Mouse (Mus musculus): ENCODE measurements around the gene Rragc. TPM values are rescaled to one million over a fixed set of nuclear protein-coding genes. Genes with fewer than 3 reads are reported as not detected.

The Rragc gene
- total and polyA plus RNA-seq, 3 experiments: 29.6 to 40.6 (median 39.4) TPM

DNA sequence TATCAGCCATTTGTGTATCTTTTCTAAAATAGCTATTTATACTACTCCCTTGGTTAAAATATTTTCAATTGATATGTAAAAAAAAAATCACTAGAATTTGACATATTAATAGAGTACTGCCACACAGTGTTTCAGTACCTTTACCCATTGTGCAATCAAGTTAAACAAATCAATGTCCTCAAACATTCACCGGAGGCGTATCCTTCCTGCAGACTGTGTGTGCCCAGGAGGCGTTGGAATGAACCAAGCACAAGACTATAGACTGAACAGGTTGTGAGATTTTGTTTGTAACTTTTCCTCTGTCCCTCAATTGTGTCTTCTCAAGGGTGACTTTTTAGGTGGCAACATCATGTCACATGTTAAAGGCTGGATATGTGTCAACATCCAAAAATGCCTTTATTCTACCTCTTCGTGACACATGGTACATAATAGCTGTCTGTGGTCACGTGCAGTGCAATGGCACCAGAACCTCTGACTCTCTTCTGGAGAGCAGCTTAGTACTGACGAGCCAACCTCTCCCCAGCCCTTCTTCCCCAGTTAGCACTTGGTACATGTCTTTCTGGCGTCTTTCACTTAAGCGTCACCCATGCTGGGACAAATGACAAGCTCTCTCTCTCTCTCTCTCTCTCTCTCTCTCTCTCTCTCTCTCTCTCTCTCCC lies 51.5 kb downstream of the Rragc start:
- no peaks in the 10 kb centered on the region for H3K27me3 ChIP-seq (ENCODE audit: control insufficient read depth, insufficient read depth, low read length)
- H3K9ac ChIP-seq (ENCODE audit: low read depth, low read length): no peak overlapping the region
- no peaks in the 10 kb centered on the region for H3K79me2 ChIP-seq (replicated peaks; ENCODE audit: control insufficient read depth, insufficient read depth, low read length)
- intact Hi-C loops (cut with DNase I): no loop called here
- no peak overlapping the region for H3K4me3 ChIP-seq
- 79% methylated on average over 8 of the region's 8 CpGs for WGBS
- H3K36me3 ChIP-seq (ENCODE audit: control insufficient read depth, insufficient read depth, low read length): no peaks in the 10 kb centered on the region
- H3K4me1 ChIP-seq (ENCODE audit: control insufficient read depth, insufficient read depth, low read length): no peaks in the 10 kb centered on the region
- TF ChIP-seq POLR2A (IDR thresholded peaks at IDR 0.05; ENCODE audit: insufficient read depth, low read depth, low read length) (no peak), CTCF (IDR thresholded peaks at IDR 0.05) (no peak), EP300 (IDR thresholded peaks at IDR 0.05; ENCODE audit: insufficient read depth, low read depth, low read length) (no peak)
- no peak for DNase-seq
- H3K27ac ChIP-seq: no peak overlapping the region

DNA sequence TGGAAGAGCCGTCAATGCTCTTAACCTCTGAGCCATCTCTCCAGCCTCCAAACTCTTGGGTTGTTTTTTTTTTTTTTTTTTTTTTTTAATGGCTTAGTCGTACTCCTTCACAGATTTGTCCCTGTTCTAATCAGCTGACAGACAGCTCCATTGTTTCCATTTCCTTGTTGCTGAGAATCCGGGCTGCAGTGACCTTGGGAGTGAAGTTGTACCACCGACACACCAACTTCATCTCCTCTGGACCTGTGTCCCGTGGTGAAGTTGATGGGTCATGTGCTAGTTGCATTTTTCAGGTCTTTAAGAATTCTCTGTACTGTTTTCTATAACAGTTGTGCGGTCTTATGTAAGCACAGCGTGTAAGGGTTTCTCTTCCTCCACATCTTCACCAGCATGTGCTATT lies 52.2 kb downstream of the Rragc start:
- intact Hi-C loops (cut with DNase I): no loop called here
- Histone ChIP-seq H3K4me1 (ENCODE audit: control insufficient read depth, insufficient read depth, low read length) (no peaks in the 10 kb centered on the region), H3K27ac (no peak overlapping the region), H3K79me2 (replicated peaks; ENCODE audit: control insufficient read depth, insufficient read depth, low read length) (no peaks in the 10 kb centered on the region), H3K36me3 (ENCODE audit: control insufficient read depth, insufficient read depth, low read length) (no peaks in the 10 kb centered on the region), H3K27me3 (ENCODE audit: control insufficient read depth, insufficient read depth, low read length) (no peaks in the 10 kb centered on the region), H3K9ac (ENCODE audit: low read depth, low read length) (no peak overlapping the region), H3K4me3 (no peak overlapping the region)
- WGBS: 41% methylated on average over 7 of the region's 7 CpGs
- TF ChIP-seq POLR2A (IDR thresholded peaks at IDR 0.05; ENCODE audit: insufficient read depth, low read depth, low read length) (no peak), CTCF (IDR thresholded peaks at IDR 0.05) (no peak), EP300 (IDR thresholded peaks at IDR 0.05; ENCODE audit: insufficient read depth, low read depth, low read length) (no peak)
- DNase-seq: no peak

DNA sequence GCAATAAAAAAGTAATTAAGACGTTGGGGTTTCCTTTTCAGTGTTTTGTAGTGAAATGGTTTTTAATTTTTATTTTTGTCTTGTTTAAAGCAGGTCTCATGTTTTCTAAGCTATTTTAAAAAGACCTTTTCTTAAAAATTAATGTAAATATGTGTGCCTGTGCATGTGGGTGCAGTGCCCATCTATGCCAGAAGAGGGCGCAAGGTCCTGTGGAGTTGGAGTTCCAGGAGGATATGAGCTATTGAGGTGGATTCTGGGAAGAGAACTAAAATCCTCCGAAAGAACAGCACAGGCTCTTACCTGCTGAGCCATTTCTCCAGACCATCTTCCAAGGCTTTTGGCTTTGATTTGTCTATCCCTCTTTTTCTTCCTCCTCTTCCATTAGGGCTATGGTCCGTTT lies 53.8 kb downstream of the Rragc start:
- Histone ChIP-seq H3K27ac (no peak overlapping the region), H3K4me1 (ENCODE audit: control insufficient read depth, insufficient read depth, low read length) (no peaks in the 10 kb centered on the region), H3K4me3 (no peak overlapping the region), H3K9ac (ENCODE audit: low read depth, low read length) (no peak overlapping the region), H3K27me3 (ENCODE audit: control insufficient read depth, insufficient read depth, low read length) (no peaks in the 10 kb centered on the region), H3K36me3 (ENCODE audit: control insufficient read depth, insufficient read depth, low read length) (no peaks in the 10 kb centered on the region), H3K79me2 (replicated peaks; ENCODE audit: control insufficient read depth, insufficient read depth, low read length) (no peaks in the 10 kb centered on the region)
- no peak for DNase-seq
- intact Hi-C loops (cut with DNase I): no loop called here
- TF ChIP-seq EP300 (IDR thresholded peaks at IDR 0.05; ENCODE audit: insufficient read depth, low read depth, low read length) (no peak), CTCF (IDR thresholded peaks at IDR 0.05) (peak; percentile 37), POLR2A (IDR thresholded peaks at IDR 0.05; ENCODE audit: insufficient read depth, low read depth, low read length) (no peak)
- WGBS: 75% methylated on average over 4 of the region's 4 CpGs

DNA sequence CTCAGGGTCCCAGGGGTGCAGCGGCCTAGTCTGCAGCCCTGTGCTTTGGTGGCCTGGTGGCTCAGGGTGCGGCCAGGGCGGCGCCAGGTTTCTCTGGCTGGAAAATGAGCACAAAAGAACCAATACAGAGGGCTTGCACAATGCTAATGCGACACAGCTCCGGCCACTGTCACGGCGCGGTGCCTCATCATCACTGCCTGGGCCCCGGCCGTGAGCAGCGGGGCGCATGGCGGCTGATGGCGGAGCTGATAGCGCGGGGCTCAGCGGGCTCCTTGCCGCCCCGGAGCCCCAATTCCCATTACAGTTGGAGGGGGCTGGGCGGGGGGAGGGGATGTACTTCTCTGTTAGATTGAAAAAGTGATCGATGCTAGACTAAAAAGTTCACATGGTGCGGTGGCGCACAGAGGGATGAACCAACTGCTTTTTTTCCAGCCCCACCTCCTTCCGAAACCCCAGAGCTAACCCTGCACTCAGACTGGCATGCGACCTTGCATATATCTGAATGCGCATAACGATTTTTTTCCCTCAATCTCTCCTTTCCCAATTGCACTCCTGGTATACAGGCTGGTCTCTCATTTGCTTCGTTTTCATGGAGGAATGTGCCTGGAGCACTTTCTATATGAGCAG lies 55.3 kb downstream of the Rragc start:
- no peaks in the 10 kb centered on the region for H3K79me2 ChIP-seq (replicated peaks; ENCODE audit: control insufficient read depth, insufficient read depth, low read length)
- H3K36me3 ChIP-seq (ENCODE audit: control insufficient read depth, insufficient read depth, low read length): no peaks in the 10 kb centered on the region
- 16% methylated on average over 29 of the region's 29 CpGs for WGBS
- H3K4me3 ChIP-seq: no peak overlapping the region
- no peak for TF ChIP-seq EP300 (IDR thresholded peaks at IDR 0.05; ENCODE audit: insufficient read depth, low read depth, low read length)
- TF ChIP-seq POLR2A (IDR thresholded peaks at IDR 0.05; ENCODE audit: insufficient read depth, low read depth, low read length): no peak
- no peak for TF ChIP-seq CTCF (IDR thresholded peaks at IDR 0.05)
- intact Hi-C loops (cut with DNase I): no loop called here
- no peak overlapping the region for H3K9ac ChIP-seq (ENCODE audit: low read depth, low read length)
- no peaks in the 10 kb centered on the region for H3K4me1 ChIP-seq (ENCODE audit: control insufficient read depth, insufficient read depth, low read length)
- H3K27ac ChIP-seq: no peak overlapping the region
- H3K27me3 ChIP-seq (ENCODE audit: control insufficient read depth, insufficient read depth, low read length): no peaks in the 10 kb centered on the region
- no peak for DNase-seq

DNA sequence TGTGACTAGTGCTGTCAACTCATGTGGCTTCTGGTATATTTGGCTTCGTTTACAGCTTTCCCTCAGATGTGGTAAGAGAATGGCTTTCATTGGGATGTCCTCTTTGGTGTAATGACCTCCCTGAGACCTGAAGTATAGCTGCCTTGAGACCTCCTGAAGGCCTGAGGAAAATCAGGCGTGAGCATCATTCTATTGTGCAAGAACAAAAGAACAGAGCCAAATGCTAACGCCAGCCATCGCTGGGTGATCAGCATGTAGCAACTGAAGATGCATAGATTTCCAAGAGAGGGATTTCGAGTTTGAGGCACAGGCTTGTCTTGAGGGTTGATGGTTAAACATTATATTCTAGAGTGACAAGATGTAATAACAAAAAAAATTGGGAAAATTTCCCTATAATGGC lies 64.9 kb downstream of the Rragc start:
- Histone ChIP-seq H3K36me3 (ENCODE audit: control insufficient read depth, insufficient read depth, low read length) (no peaks in the 10 kb centered on the region), H3K27ac (no peak overlapping the region), H3K79me2 (replicated peaks; ENCODE audit: control insufficient read depth, insufficient read depth, low read length) (no peaks in the 10 kb centered on the region), H3K27me3 (ENCODE audit: control insufficient read depth, insufficient read depth, low read length) (no peaks in the 10 kb centered on the region; the same call in 1 of the 2 replicates), H3K4me3 (no peak overlapping the region), H3K9ac (ENCODE audit: low read depth, low read length) (no peak overlapping the region), H3K4me1 (ENCODE audit: control insufficient read depth, insufficient read depth, low read length) (no peaks in the 10 kb centered on the region)
- intact Hi-C loops (cut with DNase I): no loop called here
- no peak for DNase-seq
- TF ChIP-seq CTCF (IDR thresholded peaks at IDR 0.05): no peak
- TF ChIP-seq EP300 (IDR thresholded peaks at IDR 0.05; ENCODE audit: insufficient read depth, low read depth, low read length): no peak
- no peak for TF ChIP-seq POLR2A (IDR thresholded peaks at IDR 0.05; ENCODE audit: insufficient read depth, low read depth, low read length)
- 69% methylated on average over 5 of the region's 5 CpGs for WGBS

Other genes starting within 250 kb of the Rragc start
- 100 to 1,000 TPM; 222 to 223 TPM for gene Macf1, start 233.1 kb upstream of the Rragc start, total RNA-seq (2021)
- gene Macf1, start 233.1 kb upstream of the Rragc start, polyA plus RNA-seq (2012; rRNA removed): 71.4 and 102 TPM in 2 replicates
- gene Ndufs5, start 199.2 kb upstream of the Rragc start, total RNA-seq (2021): 100 to 1,000 TPM; 410 to 474 TPM
- gene Ndufs5, start 199.2 kb upstream of the Rragc start, polyA plus RNA-seq (2012; rRNA removed): 197 and 331 TPM in 2 replicates
- 10 to 100 TPM; 24.2 to 28.3 TPM for gene Akirin1, start 167.1 kb upstream of the Rragc start, total RNA-seq (2021)
- gene Akirin1, start 167.1 kb upstream of the Rragc start, polyA plus RNA-seq (2012; rRNA removed): 13.4 and 19.2 TPM in 2 replicates
- gene Rhbdl2, start 129.6 kb upstream of the Rragc start, total RNA-seq (2021): not detected
- 0.23 and 0.33 TPM in 2 replicates for gene Rhbdl2, start 129.6 kb upstream of the Rragc start, polyA plus RNA-seq (2012; rRNA removed)
- gene 4933427I04Rik, start 57.8 kb upstream of the Rragc start, total RNA-seq (2021): not detected
- not detected in 2 replicates for gene 4933427I04Rik, start 57.8 kb upstream of the Rragc start, polyA plus RNA-seq (2012; rRNA removed)
- gene Mycbp, start 12.6 kb upstream of the Rragc start, total RNA-seq (2021): 10 to 100 TPM; 24.1 to 24.4 TPM
- 15.3 and 27.8 TPM in 2 replicates for gene Mycbp, start 12.6 kb upstream of the Rragc start, polyA plus RNA-seq (2012; rRNA removed)
- gene 4930535I16Rik, start 576 bp downstream of the Rragc start, total RNA-seq (2021): not detected
- not detected in 2 replicates for gene 4930535I16Rik, start 576 bp downstream of the Rragc start, polyA plus RNA-seq (2012; rRNA removed)